Mouse (Mus musculus) testis, adult 2 months (tissue): Measurements from ENCODE around the gene Cldn6.

Experiments
- CTCF ChIP-seq: fragments of 200-500 bp; IDR thresholded peaks from 2 replicates; pipeline ENCODE4 v1.5.1; 2012; ENCODE audit warnings: low read depth, mild to moderate bottlenecking, inconsistent platforms, low read length, moderate library complexity; ENCODE audit not compliant: control insufficient read depth, insufficient read depth, insufficient replicate concordance
- POLR2A ChIP-seq: fragments of 200-500 bp; IDR thresholded peaks from 2 replicates; pipeline ENCODE4 v1.6.1; 2012; ENCODE audit warnings: low read depth, mild to moderate bottlenecking, inconsistent platforms, low read length, moderate library complexity; ENCODE audit not compliant: control insufficient read depth

- TF ChIP-seq CTCF, result no peak
- no peak for TF ChIP-seq POLR2A
These were observed 25.0 kb upstream of the Cldn6 start for GRCm38 (mm10) chr17:23654001-23654400.
